ENCODE assay signal across 11 mouse cellular contexts in genomic region chr5:113309491-113310376, GRCm38 (mm10). TPM values are rescaled to one million over a fixed set of nuclear protein-coding genes. Genes with fewer than 3 reads are reported as not detected.
DNase-seq lines count a peak whose midpoint lies in the region; ATAC-seq and TF ChIP-seq lines count a peak whose summit lies in the region.
"Had no signal": no experiment of that assay in that cellular context is flagged by ENCODE, and none has a peak within 500 bp of the region (broad histone marks: within the 10 kb centered on the region; RNA-seq: fewer than 3 reads in every experiment).

No protein-coding gene starts in this region.

- H3K36me3 ChIP-seq in kidney, adult 2 months (ENCODE audit: control insufficient read depth, insufficient read depth, low read length) = no peaks in the 10 kb centered on the region
- no peaks in the 10 kb centered on the region for H3K36me3 ChIP-seq in hindbrain, embryonic 12.5 days
- H3K36me3 ChIP-seq in midbrain, embryonic 13.5 days = no peaks in the 10 kb centered on the region

- H3K4me2 ChIP-seq in hindbrain, embryonic 12.5 days (replicated peaks) = peak overlapping the region; percentile 78
- peak overlapping the region; percentile 81 for H3K4me2 ChIP-seq in midbrain, embryonic 13.5 days (replicated peaks)

- no peaks in the 10 kb centered on the region for H3K27me3 ChIP-seq in kidney, adult 2 months (replicated peaks; ENCODE audit: control insufficient read depth, insufficient read depth, low read length)
- peaks cover 23% of the 10 kb centered on the region for H3K27me3 ChIP-seq in hindbrain, embryonic 12.5 days
- peaks cover 14% of the 10 kb centered on the region for H3K27me3 ChIP-seq in midbrain, embryonic 13.5 days

- H3K9ac ChIP-seq in hindbrain, embryonic 12.5 days = peak overlapping the region; percentile 85
- H3K9ac ChIP-seq in midbrain, embryonic 13.5 days (replicated peaks) = peak overlapping the region; percentile 81

- H3K4me1 ChIP-seq in kidney, adult 2 months (ENCODE audit: control insufficient read depth, insufficient read depth, low read length) = no peaks in the 10 kb centered on the region; the same call in 1 of the 2 replicates
- peaks cover 47% of the 10 kb centered on the region for H3K4me1 ChIP-seq in hindbrain, embryonic 12.5 days
- H3K4me1 ChIP-seq in midbrain, embryonic 13.5 days (replicated peaks) = peaks cover 54% of the 10 kb centered on the region

- no peaks in the 10 kb centered on the region for H3K9me3 ChIP-seq in hindbrain, embryonic 12.5 days (replicated peaks)
- H3K9me3 ChIP-seq in midbrain, embryonic 13.5 days = no peaks in the 10 kb centered on the region

- DNase-seq in kidney, adult 2 months = no peak
- no peak for DNase-seq in kidney, postnatal 36 days
- peak; percentile 66 for DNase-seq in cerebellum, adult 9-10 months
- DNase-seq in adrenal gland, adult 8-10 months = no peak
- no peak for DNase-seq in frontal cortex, postnatal 36 days (ENCODE audit: low spot score in 2 of 2)

- 63% methylated on average over 22 of the region's 22 CpGs for WGBS in kidney, adult 2 months
- WGBS in hindbrain, embryonic 12.5 days = 60% methylated on average over 22 of the region's 22 CpGs
- WGBS in midbrain, embryonic 13.5 days = 57% methylated on average over 22 of the region's 22 CpGs

- TF ChIP-seq CTCF in kidney, adult 2 months (conservative IDR thresholded peaks at IDR 0.05; ENCODE audit: insufficient read depth, insufficient read length, low read depth, low read length) = no peak

- no peak for TF ChIP-seq POLR2A in kidney, adult 2 months (IDR thresholded peaks at IDR 0.05; ENCODE audit: low read depth, low read length)

- H3K27ac ChIP-seq in kidney, adult 2 months (ENCODE audit: insufficient read depth, low read depth, low read length) = no peak overlapping the region
- H3K27ac ChIP-seq in hindbrain, embryonic 12.5 days = 0 out of 2 replicates have a peak overlapping the region, but pooled peaks have one; percentile 60
- H3K27ac ChIP-seq in midbrain, embryonic 13.5 days = peak overlapping the region; percentile 97; the same call in 1 of the 2 replicates

- 0 out of 2 replicates have a peak, but pooled peaks have one; percentile 1 for ATAC-seq in hindbrain, embryonic 12.5 days (ENCODE audit: low FRiP score)
- ATAC-seq in midbrain, embryonic 13.5 days = no peak
- ATAC-seq in megakaryocyte progenitor cell, adult 5-6 weeks (replicated peaks; ENCODE audit: poor library complexity) = no peak

- peak overlapping the region; percentile 55 for H3K4me3 ChIP-seq in kidney, adult 2 months (ENCODE audit: insufficient read depth, low read depth, low read length)
- H3K4me3 ChIP-seq in hindbrain, embryonic 12.5 days = peak overlapping the region; percentile 72
- H3K4me3 ChIP-seq in midbrain, embryonic 13.5 days (replicated peaks) = peak overlapping the region; percentile 55

RNA-seq across cellular contexts. Expression of gene Sgsm1, which starts 0.9 kb away (rescaled TPM):
- polyA plus RNA-seq in kidney, adult 2 months (2012; rRNA removed) = 3.5 and 3.9 TPM in 2 replicates
- polyA plus RNA-seq in hindbrain, embryonic 12.5 days (2016; fragmentation: Nextera tagmentation; extraction: Ambion mirVana) = 11.6 and 14.3 TPM in 2 replicates
- polyA plus RNA-seq in midbrain, embryonic 13.5 days (2015; fragmentation: Nextera tagmentation; extraction: Ambion mirVana) = 17.2 and 17.4 TPM in 2 replicates
- total RNA-seq in megakaryocyte progenitor cell, adult 5-6 weeks (2015) = 0.67 TPM in 1 of 2 replicates, not detected in the other
- total RNA-seq in megakaryocyte progenitor cell, adult 5-6 weeks (2017) = not detected in 2 replicates
- total RNA-seq in adrenal gland, adult 8-10 months (2022) = 10 to 100 TPM; 14.8 to 23.5 (median 18.8) TPM
- total RNA-seq: MEL had no signal

RNA-seq across cellular contexts. Expression of gene Aym1, which starts 47.4 kb away (rescaled TPM):
- polyA plus RNA-seq in kidney, adult 2 months (2012; rRNA removed) = not detected in 2 replicates
- not detected in 2 replicates for polyA plus RNA-seq in hindbrain, embryonic 12.5 days (2016; fragmentation: Nextera tagmentation; extraction: Ambion mirVana)
- polyA plus RNA-seq in midbrain, embryonic 13.5 days (2015; fragmentation: Nextera tagmentation; extraction: Ambion mirVana) = not detected in 2 replicates
- not detected in 2 replicates for total RNA-seq in megakaryocyte progenitor cell, adult 5-6 weeks (2015)
- not detected in 2 replicates for total RNA-seq in megakaryocyte progenitor cell, adult 5-6 weeks (2017)
- total RNA-seq in adrenal gland, adult 8-10 months (2022) = not detected
- total RNA-seq: left cerebral cortex, postnatal 14 days; MEL had no signal
- polyA plus RNA-seq: spleen, adult 2 months had no signal
